ENCODE assay signal across 25 mouse cellular contexts in genomic region chr1:186245723-186246440, GRCm38 (mm10).
A peak's percentile ranks its signal among the peaks of the same experiment; 100 is the strongest.
DNase-seq lines count a peak whose midpoint lies in the region; ATAC-seq and TF ChIP-seq lines count a peak whose summit lies in the region.
"Had no signal": no experiment of that assay in that cellular context is flagged by ENCODE, and none has a peak within 500 bp of the region (broad histone marks: within the 10 kb centered on the region; RNA-seq: fewer than 3 reads in every experiment).

No protein-coding gene starts in this region.

- peak overlapping the region; percentile 53 for H3K27ac ChIP-seq in lung, embryonic 15.5 days
- H3K27ac ChIP-seq: forebrain, embryonic 10.5 days; forebrain, embryonic 13.5 days; gastrocnemius, adult 2 months; heart, adult 2 months; heart, embryonic 10.5 days; heart, embryonic 13.5 days; hindbrain, embryonic 12.5 days; hindbrain, embryonic 15.5 days had no signal

- H3K4me1 ChIP-seq in lung, embryonic 15.5 days, result peaks cover 13% of the 10 kb centered on the region; the same call in 1 of the 2 replicates
- H3K4me1 ChIP-seq: hindbrain, embryonic 12.5 days had no signal

- H3K9me3 ChIP-seq in lung, embryonic 15.5 days, result no peaks in the 10 kb centered on the region
- H3K9me3 ChIP-seq: forebrain, embryonic 10.5 days; forebrain, embryonic 13.5 days; heart, embryonic 10.5 days; heart, embryonic 13.5 days; hindbrain, embryonic 12.5 days; hindbrain, embryonic 15.5 days had no signal

- H3K79me2 ChIP-seq in C2C12 (ENCODE audit: control insufficient read depth, insufficient read depth), result no peaks in the 10 kb centered on the region

- no peaks in the 10 kb centered on the region for H3K36me3 ChIP-seq in lung, embryonic 15.5 days
- no peaks in the 10 kb centered on the region for H3K36me3 ChIP-seq in C2C12 (ENCODE audit: control insufficient read depth, insufficient read depth)
- H3K36me3 ChIP-seq: forebrain, embryonic 10.5 days; heart, embryonic 10.5 days; heart, embryonic 13.5 days; hindbrain, embryonic 12.5 days; hindbrain, embryonic 15.5 days had no signal

- H3K79me3 ChIP-seq in C2C12 (ENCODE audit: low read depth), result no peaks in the 10 kb centered on the region

- no peaks in the 10 kb centered on the region for H3K27me3 ChIP-seq in lung, embryonic 15.5 days
- no peaks in the 10 kb centered on the region for H3K27me3 ChIP-seq in C2C12 (ENCODE audit: control insufficient read depth, insufficient read depth, insufficient read length)
- H3K27me3 ChIP-seq: forebrain, embryonic 13.5 days; heart, embryonic 13.5 days; hindbrain, embryonic 12.5 days; hindbrain, embryonic 15.5 days had no signal

- peak; percentile 35; the same call in 1 of the 2 replicates for ATAC-seq in lung, embryonic 15.5 days (ENCODE audit: borderline replicate concordance, extremely low read depth, low FRiP score, low TSS enrichment)
- ATAC-seq: CD4-positive, CD25-positive, alpha-beta regulatory T cell, adult 4 months; forebrain, embryonic 13.5 days; forebrain, embryonic 16.5 days had no signal

- DNase-seq in heart, adult 11 months, result peak; percentile 72
- DNase-seq in heart, postnatal 36 days, result no peak
- no peak for DNase-seq in lung, postnatal 14 days
- no peak for DNase-seq in frontal cortex, postnatal 25 days (ENCODE audit: low spot score in 2 of 2)
- DNase-seq: adrenal gland, adult 2 months; adrenal gland, postnatal 14 days; B cell, adult 2 months; cerebellum, adult 11 months; cerebellum, adult 2 months; cerebellum, adult 9-11 months; cerebellum, postnatal 25 days; gastrocnemius, adult 2 months; gastrocnemius, postnatal 14 days; heart, adult 2 months; heart, postnatal 14 days had no signal

- no peak overlapping the region for H3K9ac ChIP-seq in lung, embryonic 15.5 days
- H3K9ac ChIP-seq: forebrain, embryonic 13.5 days; heart, embryonic 13.5 days; hindbrain, embryonic 12.5 days; hindbrain, embryonic 15.5 days had no signal

- no peak overlapping the region for H3ac ChIP-seq in C2C12 (ENCODE audit: control insufficient read depth, insufficient read length, low read depth)

- no peak for TF ChIP-seq CTCF in C2C12 (IDR thresholded peaks at IDR 0.05; ENCODE audit: control insufficient read depth, insufficient read depth, insufficient read length)

- 29% methylated on average over 7 of the region's 7 CpGs for WGBS in lung, embryonic 15.5 days

- no peak overlapping the region for H3K4me2 ChIP-seq in lung, embryonic 15.5 days
- H3K4me2 ChIP-seq: forebrain, embryonic 13.5 days; heart, embryonic 13.5 days; hindbrain, embryonic 12.5 days; hindbrain, embryonic 15.5 days had no signal

- intact Hi-C loops in heart, postnatal 36 days (cut with DNase I), result no loop called here

- H3K4me3 ChIP-seq in lung, embryonic 15.5 days, result no peak overlapping the region
- H3K4me3 ChIP-seq in C2C12 (ENCODE audit: insufficient read depth, poor library complexity, severe bottlenecking), result no peak overlapping the region
- H3K4me3 ChIP-seq: forebrain, embryonic 10.5 days; forebrain, embryonic 13.5 days; gastrocnemius, adult 2 months; heart, adult 2 months; heart, embryonic 10.5 days; heart, embryonic 13.5 days; hindbrain, embryonic 12.5 days; hindbrain, embryonic 15.5 days had no signal

TF ChIP-seq in C2C12, 6 proteins besides CTCF, POLR2A, EP300 and RAD21:
- TF ChIP-seq CEBPB (IDR thresholded peaks at IDR 0.05; ENCODE audit: low read depth) (peak; percentile 52), USF1 (IDR thresholded peaks at IDR 0.05; ENCODE audit: low read depth) (no peak)
